In genomic region chr10:43918696-43919608, GRCm38 (mm10) we compare ENCODE assay signal across 8 mouse cellular contexts. TPM values are rescaled to one million over a fixed set of nuclear protein-coding genes. Genes with fewer than 3 reads are reported as not detected.
DNase-seq lines count a peak whose midpoint lies in the region; ATAC-seq and TF ChIP-seq lines count a peak whose summit lies in the region.

No protein-coding gene starts in this region.

- H3K4me2 ChIP-seq in kidney, postnatal 0 days (ENCODE audit: low read length): no peak overlapping the region
- H3K4me2 ChIP-seq in liver, embryonic 12.5 days: no peak overlapping the region
- no peak overlapping the region for H3K4me2 ChIP-seq in neural tube, embryonic 13.5 days

- 41% methylated on average over 17 of the region's 17 CpGs for WGBS in kidney, postnatal 0 days
- WGBS in liver, embryonic 12.5 days (ENCODE audit: insufficient replicate concordance): 43% methylated on average over 17 of the region's 17 CpGs
- 44% methylated on average over 17 of the region's 17 CpGs for WGBS in neural tube, embryonic 13.5 days

- no peaks in the 10 kb centered on the region for H3K36me3 ChIP-seq in kidney, postnatal 0 days (ENCODE audit: insufficient read depth, low read length)
- H3K36me3 ChIP-seq in liver, embryonic 12.5 days: peaks cover 36% of the 10 kb centered on the region
- H3K36me3 ChIP-seq in neural tube, embryonic 13.5 days: peaks cover 6% of the 10 kb centered on the region; the same call in 1 of the 2 replicates
- H3K36me3 ChIP-seq in testis, adult 2 months (ENCODE audit: control insufficient read depth, insufficient read depth, low read length): peaks cover 1% of the 10 kb centered on the region; the same call in 1 of the 2 replicates

- H3K4me3 ChIP-seq in kidney, postnatal 0 days (replicated peaks; ENCODE audit: low read depth, low read length): no peak overlapping the region
- H3K4me3 ChIP-seq in liver, embryonic 12.5 days: no peak overlapping the region
- no peak overlapping the region for H3K4me3 ChIP-seq in neural tube, embryonic 13.5 days
- no peak overlapping the region for H3K4me3 ChIP-seq in testis, adult 2 months (ENCODE audit: control insufficient read depth, low read depth, low read length)

- H3K9me3 ChIP-seq in kidney, postnatal 0 days (replicated peaks; ENCODE audit: low read length): no peaks in the 10 kb centered on the region
- no peaks in the 10 kb centered on the region for H3K9me3 ChIP-seq in liver, embryonic 12.5 days (replicated peaks)
- H3K9me3 ChIP-seq in neural tube, embryonic 13.5 days: no peaks in the 10 kb centered on the region

- TF ChIP-seq CTCF in kidney, postnatal 0 days (IDR thresholded peaks at IDR 0.05; ENCODE audit: low read depth): peak; percentile 95
- TF ChIP-seq CTCF in testis, adult 2 months (IDR thresholded peaks at IDR 0.05; ENCODE audit: control insufficient read depth, insufficient read depth, insufficient replicate concordance, low read depth, low read length): peak; percentile 69; the same call in 1 of the 2 replicates

- no peak for TF ChIP-seq POLR2A in testis, adult 2 months (IDR thresholded peaks at IDR 0.05; ENCODE audit: control insufficient read depth, low read depth, low read length)

- H3K27ac ChIP-seq in kidney, postnatal 0 days: no peak overlapping the region
- no peak overlapping the region for H3K27ac ChIP-seq in liver, embryonic 12.5 days
- H3K27ac ChIP-seq in neural tube, embryonic 13.5 days (replicated peaks): no peak overlapping the region
- no peak overlapping the region for H3K27ac ChIP-seq in testis, adult 2 months (ENCODE audit: control insufficient read depth, insufficient read depth, low read depth, low read length)

- no peaks in the 10 kb centered on the region for H3K4me1 ChIP-seq in kidney, postnatal 0 days (replicated peaks; ENCODE audit: insufficient read depth, low read length)
- H3K4me1 ChIP-seq in liver, embryonic 12.5 days: peaks cover 15% of the 10 kb centered on the region; the same call in 1 of the 2 replicates
- no peaks in the 10 kb centered on the region for H3K4me1 ChIP-seq in neural tube, embryonic 13.5 days (replicated peaks)
- H3K4me1 ChIP-seq in testis, adult 2 months (ENCODE audit: control insufficient read depth, insufficient read depth, low read length): no peaks in the 10 kb centered on the region

- peak; percentile 86 for DNase-seq in A20 (ENCODE audit: low read depth, low spot score)
- peak; percentile 69 for DNase-seq in adrenal gland, adult 2 months
- peak; percentile 87 for DNase-seq in embryo, embryonic 10.5 days (ENCODE audit: low spot score)
- peak; percentile 32 for DNase-seq in gastrocnemius, postnatal 25 days
- DNase-seq in kidney, postnatal 0 days (ENCODE audit: low spot score): peak; percentile 90

- H3K9ac ChIP-seq in kidney, postnatal 0 days (ENCODE audit: low read depth, low read length): no peak overlapping the region
- no peak overlapping the region for H3K9ac ChIP-seq in liver, embryonic 12.5 days
- H3K9ac ChIP-seq in neural tube, embryonic 13.5 days: no peak overlapping the region

- ATAC-seq in kidney, postnatal 0 days (replicated peaks; ENCODE audit: low FRiP score, low read depth): no peak; the same call in 1 of the 2 replicates
- ATAC-seq in liver, embryonic 12.5 days: 0 out of 2 replicates have a peak, but pooled peaks have one; percentile 44
- peak; percentile 63 for ATAC-seq in neural tube, embryonic 13.5 days (ENCODE audit: low read depth)

- H3K27me3 ChIP-seq in kidney, postnatal 0 days (ENCODE audit: insufficient read depth, low read length): no peaks in the 10 kb centered on the region
- no peaks in the 10 kb centered on the region for H3K27me3 ChIP-seq in liver, embryonic 12.5 days (replicated peaks)
- no peaks in the 10 kb centered on the region for H3K27me3 ChIP-seq in neural tube, embryonic 13.5 days
- no peaks in the 10 kb centered on the region for H3K27me3 ChIP-seq in testis, adult 2 months (ENCODE audit: control insufficient read depth, insufficient read depth, low read length)

RNA-seq across cellular contexts. Expression of gene Rtn4ip1, which starts 17.3 kb away (rescaled TPM):
- total RNA-seq in adrenal gland, adult 2 months (2021): 10 to 100 TPM; 26.3 to 30.3 TPM
- polyA plus RNA-seq in adrenal gland, adult 2 months (2012; rRNA removed): 6.1 and 6.2 TPM in 2 replicates
- total RNA-seq in gastrocnemius, postnatal 25 days (2021): 10 to 100 TPM; 23.0 to 26.4 TPM
- polyA plus RNA-seq in kidney, postnatal 0 days (2015; fragmentation: Nextera tagmentation; extraction: Ambion mirVana): 16.1 and 18.9 TPM in 2 replicates
- polyA plus RNA-seq in liver, embryonic 12.5 days (2016; fragmentation: Nextera tagmentation; extraction: Ambion mirVana): 18.4 and 18.5 TPM in 2 replicates
- polyA plus RNA-seq in neural tube, embryonic 13.5 days (2015; fragmentation: Nextera tagmentation; extraction: Ambion mirVana): 15.8 and 16.5 TPM in 2 replicates
- 16.9 and 20.8 TPM in 2 replicates for polyA plus RNA-seq in testis, adult 2 months (2012; rRNA removed)

RNA-seq across cellular contexts. Expression of gene Qrsl1, which starts 17.4 kb away (rescaled TPM):
- total RNA-seq in adrenal gland, adult 2 months (2021): 10 to 100 TPM in 1 of 2 experiments, 1 to 10 TPM in 1; 9.3 to 12.0 TPM
- polyA plus RNA-seq in adrenal gland, adult 2 months (2012; rRNA removed): 4.7 and 4.8 TPM in 2 replicates
- total RNA-seq in gastrocnemius, postnatal 25 days (2021): 10 to 100 TPM; 15.1 to 16.7 TPM
- 27.4 and 30.0 TPM in 2 replicates for polyA plus RNA-seq in kidney, postnatal 0 days (2015; fragmentation: Nextera tagmentation; extraction: Ambion mirVana)
- polyA plus RNA-seq in liver, embryonic 12.5 days (2016; fragmentation: Nextera tagmentation; extraction: Ambion mirVana): 12.0 and 12.7 TPM in 2 replicates
- 23.0 and 24.1 TPM in 2 replicates for polyA plus RNA-seq in neural tube, embryonic 13.5 days (2015; fragmentation: Nextera tagmentation; extraction: Ambion mirVana)
- 12.0 and 12.9 TPM in 2 replicates for polyA plus RNA-seq in testis, adult 2 months (2012; rRNA removed)

Comparison
In these comparisons a context has a peak if more than half of its experiments do, and no peak if none do; other contexts are left out.
1. DNase-seq: peak in every context shown above with its lines; median percentile 90 in kidney, postnatal 0 days; 87 in embryo, embryonic 10.5 days; 86 in A20; 69 in adrenal gland, adult 2 months; 32 in gastrocnemius, postnatal 25 days.